Mouse (Mus musculus): ENCODE results near the gene Psg28. TPM values are rescaled to one million over a fixed set of nuclear protein-coding genes. Genes with fewer than 3 reads are reported as not detected.
"Not testable (repeated sequence)": the region's sequence is repeated elsewhere in the genome, so short reads cannot be mapped to it uniquely, and the experiment has no call there.

Gene Psg28
- total RNA-seq (2017): not detected in 2 replicates

GRCm38 (mm10) chr7:18431941-18432340 lies at the start of gene Psg28:
Gene Psg28 (minus strand): TSS chr7:18432041.
- ATAC-seq (replicated peaks; ENCODE audit: low read depth, poor library complexity, severe bottlenecking): not testable (repeated sequence)

GRCm38 (mm10) chr7:18403407-18403806 lies 28.4 kb downstream of the Psg28 start:
- no peak for ATAC-seq (replicated peaks; ENCODE audit: low read depth, poor library complexity, severe bottlenecking)

- ATAC-seq (replicated peaks; ENCODE audit: low read depth, poor library complexity, severe bottlenecking): no peak
Observed at GRCm38 (mm10) chr7:18402527-18403237, 29.2 kb downstream of the Psg28 start.

DNA sequence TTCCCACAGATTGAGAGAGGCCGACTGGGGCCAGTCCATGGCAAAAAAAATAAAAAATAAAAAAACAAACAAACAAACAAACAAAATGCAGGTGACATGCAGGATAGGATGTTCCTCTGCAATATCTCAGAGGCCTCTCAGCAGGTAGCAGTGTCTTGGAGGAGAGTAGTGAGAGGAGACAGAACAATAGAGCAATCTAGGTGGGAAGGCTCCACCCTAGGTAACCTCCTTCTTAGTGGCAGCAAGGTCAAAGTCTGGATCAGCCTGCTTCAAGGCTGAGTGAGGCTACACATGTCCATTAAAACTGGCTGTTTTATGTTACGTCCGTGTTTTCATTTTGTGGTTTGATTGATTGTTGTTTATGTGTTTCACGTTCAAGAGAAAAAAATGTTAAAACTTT lies 40.4 kb downstream of the Psg28 start:
- ATAC-seq (replicated peaks; ENCODE audit: low read depth, poor library complexity, severe bottlenecking): not testable (repeated sequence)

GRCm38 (mm10) chr7:18378295-18378694 lies 53.5 kb downstream of the Psg28 start:
- no peak for ATAC-seq (replicated peaks; ENCODE audit: low read depth, poor library complexity, severe bottlenecking)

Other genes with a start within 250 kb of the Psg28 start
- not detected in 2 replicates for gene Mill1, start 186.7 kb downstream of the Psg28 start, total RNA-seq (2017)
- not detected in 2 replicates for gene Psg18, start 77.0 kb downstream of the Psg28 start, total RNA-seq (2017)
- gene Psg26, start 52.1 kb upstream of the Psg28 start, total RNA-seq (2017): not detected in 2 replicates
- gene Psg25, start 100.2 kb upstream of the Psg28 start, total RNA-seq (2017): not detected in 2 replicates
- not detected in 2 replicates for gene Psg27, start 135.3 kb upstream of the Psg28 start, total RNA-seq (2017)
- gene Psg23, start 184.5 kb upstream of the Psg28 start, total RNA-seq (2017): not detected in 2 replicates
- not detected in 2 replicates for gene Psg21, start 224.7 kb upstream of the Psg28 start, total RNA-seq (2017)

Measured in common myeloid progenitor, adult 5-6 weeks (primary cell).